Mouse (Mus musculus): ENCODE results near the gene Nr1i2. TPM values are rescaled to one million over a fixed set of nuclear protein-coding genes. Genes with fewer than 3 reads are reported as not detected.

Gene Nr1i2
- polyA plus RNA-seq, 1 experiment = 9.1 TPM

GRCm38 (mm10) chr16:38274737-38275136, 19.9 kb downstream of the Nr1i2 start:
- Histone ChIP-seq H3K27me3 (replicated peaks; ENCODE audit: control insufficient read depth, insufficient read depth, low read length) (no peaks in the 10 kb centered on the region), H3K4me3 (ENCODE audit: insufficient read depth, low read depth, low read length) (no peak overlapping the region), H3K27ac (ENCODE audit: insufficient read depth, low read depth, low read length) (no peak overlapping the region), H3K4me1 (ENCODE audit: control insufficient read depth, insufficient read depth, low read length) (no peaks in the 10 kb centered on the region), H3K36me3 (ENCODE audit: control insufficient read depth, insufficient read depth, low read length) (no peaks in the 10 kb centered on the region)
- TF ChIP-seq POLR2A (IDR thresholded peaks at IDR 0.05; ENCODE audit: low read depth, low read length) (no peak), CTCF (conservative IDR thresholded peaks at IDR 0.05; ENCODE audit: insufficient read depth, insufficient read length, low read depth, low read length) (no peak)
- 62% methylated on average over 2 of the region's 2 CpGs for WGBS
- DNase-seq = peak; percentile 27

DNA sequence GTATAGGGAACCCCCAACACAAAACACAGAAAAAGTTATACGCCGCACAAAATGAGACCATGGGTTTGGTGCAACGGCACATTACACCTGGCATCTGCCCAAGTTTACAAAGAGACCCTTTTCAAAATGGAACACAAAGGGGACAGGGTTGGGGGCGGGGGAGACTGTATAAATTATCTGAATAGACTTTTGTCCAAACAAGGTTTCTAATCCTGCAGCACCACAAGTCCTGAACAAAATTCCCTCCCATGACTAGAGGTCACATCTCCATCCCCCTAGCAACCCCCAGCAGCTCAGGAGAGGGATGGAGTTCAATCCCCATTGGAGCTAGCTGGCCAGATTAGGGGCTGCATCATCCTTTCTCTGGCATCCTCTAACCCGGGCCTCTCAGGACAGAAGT, 22.1 kb downstream of the Nr1i2 start:
- Histone ChIP-seq H3K36me3 (ENCODE audit: control insufficient read depth, insufficient read depth, low read length) (no peaks in the 10 kb centered on the region), H3K4me3 (ENCODE audit: insufficient read depth, low read depth, low read length) (no peak overlapping the region), H3K27ac (ENCODE audit: insufficient read depth, low read depth, low read length) (no peak overlapping the region), H3K27me3 (replicated peaks; ENCODE audit: control insufficient read depth, insufficient read depth, low read length) (no peaks in the 10 kb centered on the region), H3K4me1 (ENCODE audit: control insufficient read depth, insufficient read depth, low read length) (no peaks in the 10 kb centered on the region)
- TF ChIP-seq POLR2A (IDR thresholded peaks at IDR 0.05; ENCODE audit: low read depth, low read length) = no peak
- no peak for TF ChIP-seq CTCF (conservative IDR thresholded peaks at IDR 0.05; ENCODE audit: insufficient read depth, insufficient read length, low read depth, low read length)
- no peak for DNase-seq
- 82% methylated on average over 5 of the region's 5 CpGs for WGBS

GRCm38 (mm10) chr16:38271601-38272000, 23.0 kb downstream of the Nr1i2 start:
- DNase-seq = no peak
- Histone ChIP-seq H3K27ac (ENCODE audit: insufficient read depth, low read depth, low read length) (no peak overlapping the region), H3K36me3 (ENCODE audit: control insufficient read depth, insufficient read depth, low read length) (no peaks in the 10 kb centered on the region), H3K4me1 (ENCODE audit: control insufficient read depth, insufficient read depth, low read length) (no peaks in the 10 kb centered on the region), H3K4me3 (ENCODE audit: insufficient read depth, low read depth, low read length) (no peak overlapping the region), H3K27me3 (replicated peaks; ENCODE audit: control insufficient read depth, insufficient read depth, low read length) (no peaks in the 10 kb centered on the region)
- no peak for TF ChIP-seq CTCF (conservative IDR thresholded peaks at IDR 0.05; ENCODE audit: insufficient read depth, insufficient read length, low read depth, low read length)
- no peak for TF ChIP-seq POLR2A (IDR thresholded peaks at IDR 0.05; ENCODE audit: low read depth, low read length)
- 42% methylated on average over 3 of the region's 3 CpGs for WGBS

GRCm38 (mm10) chr16:38255927-38256326, 38.7 kb downstream of the Nr1i2 start:
- peak; percentile 64 for DNase-seq
- TF ChIP-seq POLR2A (IDR thresholded peaks at IDR 0.05; ENCODE audit: low read depth, low read length) = no peak
- no peak for TF ChIP-seq CTCF (conservative IDR thresholded peaks at IDR 0.05; ENCODE audit: insufficient read depth, insufficient read length, low read depth, low read length)
- H3K4me3 ChIP-seq (ENCODE audit: insufficient read depth, low read depth, low read length) = no peak overlapping the region
- no peaks in the 10 kb centered on the region for H3K4me1 ChIP-seq (ENCODE audit: control insufficient read depth, insufficient read depth, low read length)
- 74% methylated on average over 9 of the region's 9 CpGs for WGBS
- no peaks in the 10 kb centered on the region for H3K36me3 ChIP-seq (ENCODE audit: control insufficient read depth, insufficient read depth, low read length)
- no peak overlapping the region for H3K27ac ChIP-seq (ENCODE audit: insufficient read depth, low read depth, low read length)
- H3K27me3 ChIP-seq (replicated peaks; ENCODE audit: control insufficient read depth, insufficient read depth, low read length) = no peaks in the 10 kb centered on the region

DNA sequence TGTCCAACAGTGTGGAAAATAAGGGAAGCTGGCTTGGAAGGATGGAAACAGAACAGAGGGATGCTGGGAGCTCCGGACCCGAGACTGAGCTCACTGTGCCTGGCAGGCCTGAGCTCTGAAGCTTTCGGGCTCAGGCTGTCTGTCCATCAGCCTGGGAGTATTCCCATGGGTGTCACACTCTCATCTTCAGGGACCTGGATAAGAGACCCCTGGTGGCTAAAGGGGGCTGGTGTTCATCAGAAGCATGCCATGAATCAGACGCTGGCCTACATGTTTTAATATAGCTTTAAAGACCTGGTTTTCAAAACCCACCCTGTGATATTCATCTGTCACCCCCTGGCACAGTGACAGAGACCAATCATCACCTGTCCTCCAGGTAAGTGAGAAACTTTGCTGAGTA, 39.5 kb downstream of the Nr1i2 start:
- TF ChIP-seq POLR2A (IDR thresholded peaks at IDR 0.05; ENCODE audit: low read depth, low read length) (no peak), CTCF (conservative IDR thresholded peaks at IDR 0.05; ENCODE audit: insufficient read depth, insufficient read length, low read depth, low read length) (no peak)
- no peaks in the 10 kb centered on the region for H3K27me3 ChIP-seq (replicated peaks; ENCODE audit: control insufficient read depth, insufficient read depth, low read length)
- DNase-seq = no peak
- H3K27ac ChIP-seq (ENCODE audit: insufficient read depth, low read depth, low read length) = no peak overlapping the region
- 79% methylated on average over 4 of the region's 4 CpGs for whole genome bisulfite sequencing
- no peaks in the 10 kb centered on the region for H3K36me3 ChIP-seq (ENCODE audit: control insufficient read depth, insufficient read depth, low read length)
- H3K4me3 ChIP-seq (ENCODE audit: insufficient read depth, low read depth, low read length) = no peak overlapping the region
- H3K4me1 ChIP-seq (ENCODE audit: control insufficient read depth, insufficient read depth, low read length) = no peaks in the 10 kb centered on the region

DNA sequence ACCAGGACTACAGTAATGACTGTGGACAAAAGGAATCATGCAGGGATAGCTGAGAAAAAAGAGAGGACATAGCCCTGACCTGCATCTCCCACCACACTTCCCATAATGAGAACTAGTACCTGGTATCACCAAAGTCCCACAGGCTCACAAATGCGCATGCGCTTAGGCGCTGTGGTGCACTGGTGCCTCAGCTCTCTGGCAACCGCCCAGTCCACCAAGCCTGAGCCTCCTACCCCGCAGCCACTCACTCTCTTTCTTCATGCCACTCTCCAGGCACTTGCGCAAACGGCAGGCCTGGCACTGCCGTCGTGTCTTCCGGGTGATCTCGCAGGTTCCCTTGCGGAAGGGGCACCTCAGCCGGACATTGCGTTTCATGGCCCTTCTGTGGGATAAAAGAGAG, 40.6 kb downstream of the Nr1i2 start:
- 85% methylated on average over 14 of the region's 14 CpGs for WGBS
- DNase-seq = no peak
- H3K27me3 ChIP-seq (replicated peaks; ENCODE audit: control insufficient read depth, insufficient read depth, low read length) = no peaks in the 10 kb centered on the region
- H3K4me1 ChIP-seq (ENCODE audit: control insufficient read depth, insufficient read depth, low read length) = no peaks in the 10 kb centered on the region
- no peak for TF ChIP-seq CTCF (conservative IDR thresholded peaks at IDR 0.05; ENCODE audit: insufficient read depth, insufficient read length, low read depth, low read length)
- no peak for TF ChIP-seq POLR2A (IDR thresholded peaks at IDR 0.05; ENCODE audit: low read depth, low read length)
- H3K27ac ChIP-seq (ENCODE audit: insufficient read depth, low read depth, low read length) = no peak overlapping the region
- no peaks in the 10 kb centered on the region for H3K36me3 ChIP-seq (ENCODE audit: control insufficient read depth, insufficient read depth, low read length)
- H3K4me3 ChIP-seq (ENCODE audit: insufficient read depth, low read depth, low read length) = no peak overlapping the region

- no peaks in the 10 kb centered on the region; the same call in 1 of the 2 replicates for H3K36me3 ChIP-seq (ENCODE audit: control insufficient read depth, insufficient read depth, low read length)
- WGBS = 93% methylated on average over 6 of the region's 6 CpGs
Observed at GRCm38 (mm10) chr16:38250467-38250866, 44.2 kb downstream of the Nr1i2 start.

More at GRCm38 (mm10) chr16:38250467-38250866, 44.2 kb downstream of the Nr1i2 start:
- Histone ChIP-seq H3K4me3 (ENCODE audit: insufficient read depth, low read depth, low read length) (no peak overlapping the region), H3K4me1 (ENCODE audit: control insufficient read depth, insufficient read depth, low read length) (no peaks in the 10 kb centered on the region), H3K27ac (ENCODE audit: insufficient read depth, low read depth, low read length) (no peak overlapping the region), H3K27me3 (replicated peaks; ENCODE audit: control insufficient read depth, insufficient read depth, low read length) (no peaks in the 10 kb centered on the region)
- TF ChIP-seq CTCF (conservative IDR thresholded peaks at IDR 0.05; ENCODE audit: insufficient read depth, insufficient read length, low read depth, low read length) (no peak), POLR2A (IDR thresholded peaks at IDR 0.05; ENCODE audit: low read depth, low read length) (no peak)
- DNase-seq = no peak
